Mouse (Mus musculus) adipocyte (in vitro differentiated cells): Measurements from ENCODE around the gene Mboat1.

Experiments
- DNase-seq: peaks from one replicate; pipeline ENCODE4 v3.0.0-alpha.2; 2016; ENCODE audit warnings: low spot score

Gene Mboat1

DNA sequence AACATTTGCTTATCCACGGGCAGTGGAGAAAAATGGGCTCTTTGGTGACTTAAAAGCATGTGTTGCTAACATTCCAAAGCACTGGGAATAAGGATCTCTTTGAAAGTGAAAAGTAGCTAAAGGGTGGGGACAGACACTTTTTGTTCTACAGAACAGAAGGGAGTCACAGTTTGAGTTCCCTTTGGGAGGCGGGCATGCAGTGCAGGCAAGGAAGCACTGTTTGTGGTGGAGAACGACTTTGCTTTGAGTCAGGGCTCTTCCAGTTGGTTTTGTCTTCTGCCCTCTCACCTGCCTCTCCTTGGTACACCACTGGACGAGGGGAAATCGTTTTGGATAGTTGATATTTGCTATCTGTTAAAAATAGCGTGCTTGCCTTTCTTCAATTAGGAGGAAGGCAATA, 49.7 kb downstream of the Mboat1 start:
- DNase-seq: no peak

DNA sequence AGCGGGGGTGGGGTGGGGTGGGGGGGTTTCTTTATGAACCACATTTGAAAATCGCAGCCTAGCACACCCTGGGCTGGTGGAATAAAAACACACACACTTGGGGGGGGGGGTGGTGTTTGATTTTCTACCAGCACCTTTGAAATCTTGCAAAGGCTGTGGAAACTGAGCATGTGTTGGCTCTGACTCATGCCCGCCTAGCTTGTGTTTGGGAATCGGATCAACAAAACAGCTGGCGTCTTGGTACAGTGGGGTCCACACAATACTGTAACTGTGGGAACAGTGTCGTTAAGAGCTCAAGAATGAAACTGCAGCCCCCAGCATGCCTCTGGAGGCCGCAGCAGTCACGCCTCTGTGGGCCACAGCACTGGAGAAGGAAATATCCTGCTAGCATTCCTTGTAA, 50.2 kb downstream of the Mboat1 start:
- DNase-seq: no peak

DNA sequence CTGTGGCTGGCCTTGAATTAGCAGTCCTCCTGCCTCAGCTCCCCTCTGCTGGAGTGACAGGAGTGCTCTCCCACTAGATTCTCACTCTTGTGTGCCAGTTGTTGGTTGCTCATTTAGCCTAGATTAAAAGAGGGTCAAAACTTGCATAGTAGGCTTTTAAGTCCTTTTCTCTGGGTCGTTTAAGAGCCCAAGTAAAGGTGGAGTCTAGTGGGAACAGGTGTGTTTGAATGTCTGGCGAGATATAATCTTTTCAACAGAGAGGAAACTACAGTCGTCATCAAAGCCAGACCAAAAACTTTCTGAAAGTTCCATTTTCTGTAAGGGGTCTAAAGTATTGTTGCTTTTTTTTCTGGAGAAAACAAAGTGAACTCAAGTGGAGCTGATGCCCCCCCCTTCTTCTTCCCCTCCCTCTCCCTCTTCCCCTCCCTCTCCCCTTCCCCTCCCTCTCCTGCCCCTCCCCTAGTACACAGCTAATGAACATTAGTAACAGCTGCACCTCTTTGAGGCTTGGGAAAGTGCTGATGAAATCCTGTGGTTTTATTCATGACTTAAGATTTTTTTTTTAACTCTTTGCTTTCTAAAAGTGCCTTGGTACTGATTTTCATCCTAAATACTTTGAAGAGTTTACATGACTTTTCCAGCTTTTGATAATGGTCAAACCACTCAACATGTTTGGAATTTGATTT, 55.9 kb downstream of the Mboat1 start:
- DNase-seq: peak; percentile 16

DNA sequence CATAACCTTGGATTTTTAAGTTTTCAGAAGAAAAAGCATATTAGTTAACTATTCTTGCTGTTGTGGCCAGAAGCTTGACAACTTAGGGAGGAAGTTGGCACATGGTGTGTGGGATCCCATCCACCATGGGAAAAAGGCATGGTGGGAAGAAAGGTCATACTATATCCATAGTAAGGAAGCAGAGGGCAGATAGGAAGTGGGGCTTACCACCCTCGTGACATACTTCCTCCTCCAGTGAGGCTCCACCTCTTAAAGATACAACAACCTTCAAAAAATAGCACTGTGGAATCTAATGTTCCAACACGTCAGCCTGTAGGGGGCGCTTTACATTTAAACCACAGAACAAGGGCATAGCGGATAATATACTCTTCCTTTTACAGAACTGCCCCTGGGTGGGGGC, 57.1 kb downstream of the Mboat1 start:
- DNase-seq: no peak

DNA sequence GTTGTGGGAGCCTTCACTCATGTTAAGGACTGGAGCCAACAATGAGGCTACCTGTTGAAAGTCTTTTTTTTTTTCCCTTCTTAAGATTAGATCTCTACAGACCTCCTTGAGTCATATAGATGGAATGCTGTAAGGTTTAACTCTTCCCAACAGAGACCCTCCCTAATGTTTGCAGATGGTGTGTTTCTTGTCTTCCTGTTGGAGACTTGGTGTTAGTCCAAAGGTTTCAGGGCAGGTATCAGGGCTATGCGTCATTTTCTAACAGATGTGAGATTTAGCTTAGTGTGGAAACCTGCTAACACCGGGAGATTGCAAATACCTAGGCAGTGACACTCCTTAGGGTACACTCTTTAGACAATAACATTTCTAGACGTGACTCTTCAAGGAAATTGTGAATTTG, 58.5 kb downstream of the Mboat1 start:
- no peak for DNase-seq

DNA sequence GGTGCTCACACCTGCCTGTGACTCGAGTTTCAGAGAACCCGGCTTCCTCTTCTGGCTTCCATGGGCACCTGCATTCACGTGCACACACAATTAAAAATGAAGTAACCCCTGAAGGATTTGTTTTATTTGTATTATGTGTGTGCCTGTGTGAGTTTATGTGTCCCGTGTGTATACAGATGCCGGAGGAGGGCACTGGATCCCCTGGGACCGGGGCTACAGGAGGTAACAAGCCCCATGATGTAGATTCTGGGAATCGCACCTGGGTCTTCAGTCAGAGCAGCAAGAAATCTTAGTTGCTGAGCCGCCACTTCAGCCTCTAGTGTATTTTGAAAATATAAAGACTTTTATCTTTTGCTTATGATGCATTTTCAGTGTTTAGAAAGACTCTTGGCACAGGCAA, 60.4 kb downstream of the Mboat1 start:
- no peak for DNase-seq

DNA sequence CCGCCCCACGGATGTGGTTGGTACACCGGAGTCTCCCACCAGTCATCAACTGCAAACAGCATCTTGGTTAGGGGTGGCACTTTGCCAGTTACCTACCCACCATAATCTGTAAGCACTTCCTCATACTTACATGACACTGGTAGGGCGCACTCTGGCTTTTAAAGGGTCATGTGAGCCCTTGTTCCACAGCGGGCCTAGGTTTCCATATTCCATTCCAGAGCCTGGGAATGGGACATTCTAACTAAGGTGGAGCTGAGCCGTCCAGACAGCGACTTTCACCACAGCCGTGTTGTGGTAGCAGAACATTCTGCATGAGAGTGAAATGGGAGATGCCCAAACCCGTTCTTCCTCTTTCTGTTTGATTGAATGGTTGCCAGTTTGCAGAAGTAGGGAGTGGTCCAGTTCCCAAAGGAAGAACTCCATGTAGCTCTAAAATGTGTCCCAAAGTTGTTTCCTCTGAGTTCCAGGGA, 61.8 kb downstream of the Mboat1 start:
- DNase-seq: no peak

DNA sequence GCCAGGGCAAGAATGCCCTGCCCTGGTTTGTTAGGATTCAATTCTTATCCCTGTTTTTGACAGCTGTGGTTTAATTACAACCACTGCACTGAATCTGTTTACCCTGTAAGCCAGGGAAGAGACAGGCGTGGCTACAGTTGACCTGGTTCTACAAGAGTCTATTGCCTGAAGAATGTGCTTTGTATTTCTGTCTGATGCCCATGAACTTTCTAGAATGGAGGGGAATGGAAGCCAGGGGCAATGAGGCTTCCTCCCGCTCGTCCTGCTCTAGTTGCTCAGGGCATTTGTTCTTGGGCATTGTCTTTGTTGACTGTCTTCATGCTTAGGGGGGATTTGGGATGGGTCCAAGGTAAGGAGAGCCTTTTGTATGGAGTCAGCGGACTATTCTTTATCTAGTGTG, 63.5 kb downstream of the Mboat1 start:
- DNase-seq: no peak

DNA sequence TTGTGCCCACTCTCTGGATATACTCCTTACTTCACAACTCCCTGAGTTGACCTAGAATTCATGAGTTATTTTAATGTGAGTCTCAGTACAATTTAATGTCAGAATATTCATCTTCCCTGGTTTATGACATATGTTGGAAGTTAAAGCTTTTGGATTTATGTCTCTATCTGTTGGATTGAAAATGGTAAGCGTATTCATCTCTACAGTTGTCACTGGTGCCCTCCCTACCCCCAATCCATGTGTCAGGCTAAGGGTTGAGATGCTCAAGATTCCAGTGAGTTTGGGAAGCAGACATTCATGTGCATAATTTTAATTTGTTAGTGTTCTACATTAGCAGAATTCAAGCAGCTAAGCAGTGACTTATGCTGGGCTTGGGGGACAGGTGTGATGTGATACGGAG, 64.4 kb downstream of the Mboat1 start:
- DNase-seq: no peak

DNA sequence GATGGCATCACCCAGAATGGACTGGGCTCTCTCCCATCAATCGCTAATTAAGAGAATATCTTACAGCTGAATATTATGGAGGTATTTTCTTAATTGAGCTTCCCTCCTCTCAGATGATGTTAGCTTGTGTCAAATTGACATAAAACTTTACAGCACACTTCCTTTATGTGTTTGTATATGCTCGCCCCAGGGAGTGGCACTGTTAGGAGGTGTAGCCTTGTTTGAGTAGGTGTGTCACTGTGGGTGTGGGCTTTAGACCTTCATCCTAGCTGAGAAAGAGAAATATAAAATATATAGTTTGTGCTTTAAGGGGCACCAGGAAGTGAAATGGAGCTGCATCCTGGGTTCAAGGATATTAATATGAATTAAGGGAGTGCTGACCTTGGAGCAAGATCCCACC, 66.7 kb downstream of the Mboat1 start:
- DNase-seq: no peak

DNA sequence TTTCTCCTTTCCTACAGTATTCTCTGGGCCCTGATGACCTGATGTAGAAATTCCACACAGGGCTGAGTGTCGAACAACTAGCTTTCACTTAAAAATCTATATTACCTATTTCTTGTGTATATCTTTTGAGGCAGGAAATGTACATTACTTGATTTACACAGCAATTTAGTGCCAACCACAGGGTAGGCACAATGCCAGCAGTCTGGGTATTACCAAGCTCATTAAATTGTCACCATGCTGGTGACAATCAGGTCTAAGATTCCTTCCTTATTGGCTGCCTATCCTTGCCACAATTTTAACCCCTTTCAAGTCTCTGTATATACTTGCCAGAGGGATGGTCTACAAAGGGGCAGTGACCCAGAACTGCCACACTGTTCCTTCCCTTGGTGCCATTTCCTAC, 71.9 kb downstream of the Mboat1 start:
- DNase-seq: no peak

DNA sequence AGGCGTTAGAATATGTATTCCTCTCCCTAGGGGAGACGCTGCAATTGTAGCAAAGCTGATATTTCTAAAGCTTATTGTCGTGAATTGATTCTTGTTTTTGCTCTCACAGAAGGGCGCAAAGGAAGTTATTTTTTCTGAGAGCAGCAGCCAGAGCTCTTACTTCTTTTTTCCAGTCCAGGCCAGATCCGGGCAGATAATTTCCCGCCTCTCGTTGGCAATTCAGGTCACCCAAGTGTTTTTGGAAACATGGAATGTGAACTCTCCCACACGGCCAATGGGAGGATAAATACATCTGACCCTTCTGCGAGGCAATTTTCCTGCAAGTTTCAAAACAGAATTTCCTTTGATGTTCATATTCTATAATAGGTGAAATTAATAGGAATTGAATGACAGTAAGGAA, 77.0 kb downstream of the Mboat1 start:
- DNase-seq: no peak

DNA sequence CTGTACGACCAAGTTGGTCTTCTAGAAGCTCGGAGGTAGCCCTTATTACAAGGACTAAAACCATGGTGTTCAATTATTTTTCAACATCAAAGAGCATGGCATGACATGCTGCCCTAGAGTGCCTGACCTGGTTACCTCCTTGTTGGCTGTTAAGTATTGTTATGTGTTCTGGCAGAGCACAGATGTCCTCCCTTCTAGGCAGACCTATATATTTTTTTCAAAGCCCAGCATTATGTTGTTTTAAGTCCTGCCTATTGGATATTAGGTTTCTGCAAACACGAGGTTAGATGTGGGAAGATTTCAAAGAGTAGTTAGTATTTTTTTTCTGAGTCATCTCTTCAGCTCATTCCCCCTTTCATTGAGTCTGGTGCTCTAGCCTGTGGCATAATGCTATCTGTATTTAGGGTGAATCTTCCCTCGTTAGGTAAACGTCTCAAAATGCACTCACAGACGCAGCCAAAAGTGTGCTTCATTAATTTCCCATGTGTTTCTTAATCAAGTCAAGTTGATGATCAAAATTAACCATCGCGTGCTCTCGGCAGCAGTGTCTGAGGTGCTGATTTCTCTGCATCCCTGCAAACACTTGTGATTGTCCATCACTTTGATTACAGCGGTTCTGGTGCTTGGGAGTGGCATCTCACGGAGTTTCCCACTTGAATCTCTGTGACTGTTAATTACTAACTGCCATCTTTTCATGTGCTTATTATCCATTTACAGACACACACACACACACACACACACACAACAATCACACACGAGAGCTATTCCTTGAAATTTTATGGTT, 81.5 kb downstream of the Mboat1 start:
- no peak for DNase-seq

DNA sequence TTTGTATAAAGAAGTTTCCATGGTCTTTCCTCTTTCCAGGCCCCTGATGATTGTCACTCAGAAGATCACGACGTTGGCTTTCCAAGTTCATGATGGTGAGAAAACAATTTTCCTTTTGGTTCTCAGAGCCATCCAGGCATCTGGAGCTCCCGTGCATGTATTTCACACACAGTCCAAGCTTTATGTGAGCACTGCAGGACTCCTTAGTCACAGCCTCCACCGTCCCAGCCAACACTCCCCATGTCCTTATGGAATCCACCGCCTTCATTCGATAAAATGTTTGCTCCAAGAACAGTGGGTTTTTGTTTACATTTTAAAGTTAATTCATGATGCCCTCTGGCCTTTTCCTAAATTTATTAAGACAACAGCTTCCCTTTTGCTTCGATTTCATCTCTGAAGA, 83.3 kb downstream of the Mboat1 start:
- DNase-seq: no peak

DNA sequence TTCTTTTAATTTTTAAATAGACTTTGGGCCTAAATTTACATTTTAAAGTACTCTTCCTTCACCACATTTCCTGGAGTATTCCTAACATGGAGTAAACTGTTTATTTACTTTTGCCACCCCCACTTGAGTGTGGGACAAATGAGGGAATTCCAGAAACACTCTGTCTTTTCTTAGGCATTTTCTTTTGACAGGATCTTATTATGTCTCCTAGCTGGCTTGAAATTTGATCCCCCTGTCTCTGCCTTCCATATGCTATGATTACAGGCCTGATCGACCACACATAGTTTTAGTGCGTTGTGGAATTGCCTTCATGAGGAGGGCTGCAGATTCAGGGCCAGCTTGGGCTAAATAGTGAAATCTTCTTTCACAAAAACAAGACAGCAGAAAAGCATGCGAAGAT, 85.0 kb downstream of the Mboat1 start:
- no peak for DNase-seq

DNA sequence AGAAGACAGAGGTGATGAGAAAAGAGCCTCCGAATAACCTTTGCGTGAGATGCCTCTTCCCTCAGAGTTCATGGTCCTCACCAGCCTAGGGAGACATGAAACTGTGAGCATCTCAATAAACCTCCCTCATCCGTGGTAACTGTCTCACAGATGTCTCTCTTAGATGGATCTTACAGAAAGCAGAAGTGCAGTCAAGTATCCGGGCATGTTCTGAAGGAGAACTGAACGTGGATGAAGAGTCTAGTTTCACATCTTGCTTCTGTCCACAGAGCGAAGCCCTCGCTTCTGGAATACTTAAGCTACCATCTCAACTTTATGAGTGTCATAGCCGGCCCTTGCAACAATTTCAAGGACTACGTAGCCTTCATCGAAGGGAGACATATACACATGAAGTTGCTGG, 87.8 kb downstream of the Mboat1 start:
- no peak for DNase-seq

DNA sequence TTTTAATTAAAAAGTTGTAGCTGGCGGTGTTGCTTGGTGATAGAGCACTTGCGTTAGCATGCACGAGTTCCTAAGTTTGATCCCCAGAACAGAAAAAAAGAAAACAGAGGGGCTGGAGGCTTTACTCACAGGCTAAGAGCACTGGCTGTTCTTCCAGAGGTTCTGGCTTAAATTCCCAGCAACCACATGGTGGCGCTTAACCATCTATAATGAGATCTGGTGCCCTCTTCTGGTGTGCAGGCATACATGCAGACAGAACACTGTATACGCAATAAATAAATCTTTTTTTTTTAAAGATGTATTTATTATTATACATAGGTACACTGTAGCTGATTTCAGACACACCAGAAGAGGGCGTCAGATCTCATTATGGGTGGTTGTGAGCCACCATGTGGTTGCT, 88.4 kb downstream of the Mboat1 start:
- no peak for DNase-seq

DNA sequence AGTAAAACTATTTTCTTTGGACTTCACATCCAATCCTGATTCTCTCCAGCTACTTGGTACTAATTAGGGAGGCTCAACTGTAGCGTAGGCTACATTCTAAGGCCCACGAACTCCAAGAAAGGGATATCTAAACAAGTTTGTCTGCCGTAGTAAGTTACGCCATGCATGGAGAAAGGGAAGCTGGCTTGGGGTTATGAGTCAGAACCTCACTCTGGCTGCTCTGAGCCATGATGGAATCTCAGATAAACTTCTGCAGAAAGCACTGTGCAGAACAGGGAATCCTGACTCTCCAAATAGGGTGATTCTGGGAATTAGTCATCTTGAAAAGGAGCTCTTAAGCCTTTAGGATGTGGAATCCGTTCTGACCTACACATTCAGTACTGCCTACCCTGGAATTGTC, 92.5 kb downstream of the Mboat1 start:
- no peak for DNase-seq

DNA sequence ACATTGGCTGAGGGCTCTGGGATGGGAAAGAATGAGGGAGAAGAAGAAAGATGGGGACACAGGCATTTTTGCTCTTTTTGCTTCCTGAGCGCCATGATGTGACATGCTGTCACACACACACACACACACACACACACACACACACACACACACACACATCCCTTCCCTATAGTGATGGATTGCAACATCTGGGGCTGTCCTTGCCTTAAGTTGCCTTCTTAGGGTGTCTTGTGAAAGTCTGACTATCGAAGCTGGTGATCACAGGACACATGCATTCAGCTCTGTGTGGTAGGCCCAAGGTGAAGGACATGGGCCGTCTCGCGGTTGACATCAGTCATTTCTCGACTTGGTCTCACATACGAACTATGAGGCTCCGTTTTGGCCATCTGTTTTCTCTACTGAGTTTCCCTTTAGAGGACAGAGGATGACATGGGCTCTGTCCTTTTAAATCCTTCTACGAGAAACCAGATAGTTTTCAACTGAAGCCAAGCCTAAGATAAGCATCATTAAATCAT, 93.4 kb downstream of the Mboat1 start:
- no peak for DNase-seq

DNA sequence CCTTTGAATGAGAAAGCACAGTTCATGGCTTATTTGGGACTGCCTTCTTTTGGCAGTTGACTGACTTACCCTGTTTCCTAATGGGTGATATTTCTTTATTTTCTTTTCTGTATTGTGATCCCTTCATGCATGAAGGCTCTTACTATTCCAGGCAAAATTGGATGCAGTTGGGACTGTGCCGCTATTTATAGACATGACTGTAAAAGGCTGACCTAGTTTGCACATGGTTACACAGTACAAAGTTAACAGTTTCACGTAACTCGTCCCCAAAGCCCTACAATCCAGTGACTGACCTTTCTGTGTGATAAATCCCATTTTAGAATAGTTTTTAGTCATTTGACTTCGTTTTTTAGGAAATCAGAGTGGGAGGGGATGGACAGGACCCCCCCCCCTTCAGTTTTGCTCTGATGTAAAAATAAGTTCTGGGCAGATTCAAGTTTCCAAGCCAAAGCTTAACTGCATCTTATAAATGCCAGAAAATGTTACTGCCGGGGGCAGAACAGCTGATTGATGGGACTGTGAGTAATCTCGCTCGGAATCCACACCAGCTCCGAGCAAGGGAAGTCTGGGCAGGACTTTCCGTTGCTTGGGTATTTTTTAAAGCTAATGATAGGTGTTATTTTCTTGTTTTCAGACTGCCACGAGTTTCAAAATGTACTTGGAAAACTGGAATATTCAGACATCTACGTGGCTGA, 98.9 kb downstream of the Mboat1 start:
- DNase-seq: peak; percentile 71

DNA sequence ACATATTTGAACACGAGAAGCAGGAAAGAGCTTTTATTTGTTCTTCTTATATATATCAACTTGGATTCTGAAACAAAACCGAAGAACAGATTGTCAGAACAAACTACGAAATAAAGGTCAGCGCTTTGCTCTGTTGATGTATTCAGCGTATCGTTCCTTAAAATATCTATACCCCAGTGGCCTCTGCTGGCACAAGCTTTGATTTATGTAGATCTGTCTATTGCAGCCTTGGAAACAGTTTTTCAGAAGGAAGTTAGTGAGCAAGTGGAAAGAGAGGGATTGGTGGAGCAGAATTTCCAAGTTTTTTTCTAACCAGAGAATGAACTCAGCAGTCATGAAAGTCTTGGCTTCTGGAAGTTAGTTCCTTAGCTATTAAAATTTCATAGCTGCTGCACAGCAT, 103.1 kb downstream of the Mboat1 start:
- no peak for DNase-seq

DNA sequence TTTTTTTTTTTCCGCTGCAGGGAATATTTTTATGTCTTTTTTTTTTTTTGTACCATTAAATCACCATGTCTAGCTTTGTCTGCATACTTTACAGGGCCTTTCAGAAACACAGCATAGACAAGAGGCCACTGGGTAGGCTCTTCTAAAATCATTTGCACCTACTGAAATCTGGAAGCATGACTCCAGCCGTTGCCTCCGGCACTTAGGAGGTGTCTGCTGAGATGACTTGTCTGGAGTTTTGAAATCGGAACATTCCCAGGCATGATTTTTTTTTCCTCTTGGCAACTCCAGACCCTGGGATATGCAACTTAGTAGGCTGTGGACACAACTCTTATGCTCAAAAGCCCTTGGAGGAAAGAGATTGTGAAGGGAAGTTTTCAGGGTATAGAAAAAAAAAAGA, 109.3 kb downstream of the Mboat1 start:
- no peak for DNase-seq

DNA sequence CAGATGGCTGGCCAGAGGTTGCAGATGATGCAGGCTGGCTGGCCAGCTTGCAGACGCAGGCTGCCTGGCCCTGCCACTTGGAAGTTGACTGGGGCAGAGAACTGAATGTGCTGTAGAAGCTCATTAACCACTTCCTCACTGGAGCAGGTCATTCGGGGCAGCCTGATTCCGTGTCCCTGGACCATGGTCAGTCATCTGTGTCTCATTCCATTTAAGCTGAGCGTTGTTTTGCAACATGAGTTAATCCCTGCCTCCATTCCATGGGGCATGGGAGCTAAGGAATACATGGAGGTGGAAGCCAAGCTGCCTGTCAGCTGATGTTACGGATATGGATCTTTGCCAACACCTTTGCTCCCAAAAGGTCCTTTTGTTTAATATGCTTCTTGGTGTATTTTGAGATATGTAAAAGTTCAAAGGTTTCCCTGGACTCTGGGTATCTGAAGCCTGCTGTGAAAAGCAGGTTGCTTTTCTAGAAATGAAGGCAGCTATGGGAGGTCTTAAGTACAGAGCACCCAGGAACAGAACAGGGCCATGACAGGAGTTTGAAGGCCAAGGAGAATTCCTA, 114.1 kb downstream of the Mboat1 start:
- peak; percentile 20 for DNase-seq
